Mouse (Mus musculus) liver, embryonic 16.5 days (tissue): Measurements from ENCODE around the gene Vps51. TPM values are rescaled to one million over a fixed set of nuclear protein-coding genes. Genes with fewer than 3 reads are reported as not detected.

ENCODE experiments used
- ATAC-seq: fragments of 200-750 bp; cut with Nextera tagmentation; 2 replicates; pipeline ENCODE4 v1.8.0; 2017; ENCODE audit warnings: low read depth, mild to moderate bottlenecking, moderate number of reproducible peaks, moderate library complexity
- H3K27ac ChIP-seq: fragments of 300-500 bp; sonication (generic); 2 replicates; pipeline ENCODE4 v1.5.1; 2014; ENCODE audit warnings: mild to moderate bottlenecking, low read length
- H3K27me3 ChIP-seq: fragments of 300-500 bp; sonication (generic); 2 replicates; pipeline ENCODE4 v1.6.1; 2014; ENCODE audit warnings: low read depth, low read length, mixed read lengths; ENCODE audit not compliant: control insufficient read depth, insufficient read depth
- H3K36me3 ChIP-seq: fragments of 300-500 bp; sonication (generic); 2 replicates; pipeline ENCODE4 v1.6.1; 2014; ENCODE audit warnings: mild to moderate bottlenecking; ENCODE audit not compliant: control insufficient read depth, insufficient read depth
- H3K4me1 ChIP-seq: fragments of 300-500 bp; sonication (generic); 2 replicates; pipeline ENCODE4 v1.6.1; 2014; ENCODE audit warnings: low read depth, low read length, mixed read lengths; ENCODE audit not compliant: control insufficient read depth
- H3K4me2 ChIP-seq: fragments of 300-500 bp; sonication (generic); 2 replicates; pipeline ENCODE4 v1.6.1; 2014; ENCODE audit warnings: low read depth, low read length, mixed read lengths
- H3K4me3 ChIP-seq: fragments of 300-500 bp; sonication (generic); 2 replicates; pipeline ENCODE4 v1.5.1; 2014; ENCODE audit warnings: low read depth, mild to moderate bottlenecking, low read length
- H3K9ac ChIP-seq: fragments of 300-500 bp; sonication (generic); 2 replicates; pipeline ENCODE4 v1.6.1; 2014; ENCODE audit warnings: low read depth, low read length
- H3K9me3 ChIP-seq: fragments of 300-500 bp; sonication (generic); replicated peaks from 2 replicates; pipeline ENCODE4 v1.6.1; 2016; ENCODE audit warnings: low read length; ENCODE audit not compliant: control insufficient read depth
- WGBS: fragments of 180-500 bp; shearing (Covaris S2); extraction: QIAGEN DNeasy Blood & Tissue Kit; methylation state at CpG from one replicate; pipeline ENCODE4 v1.1.7; 2014; ENCODE audit not compliant: insufficient replicate concordance; 5-methylcytosine and 5-hydroxymethylcytosine counted together
- polyA plus RNA-seq: library from polyadenylated mRNA; unstranded; fragments of >200 nt; fragmentation: Nextera tagmentation; extraction: Ambion mirVana; gene quantifications from 2 replicates; pipeline ENCODE4 v1.2.1, GENCODE M21; 2015

Vps51 gene
- polyA plus RNA-seq, 1 experiment from 2014 or later: 28.9 TPM

- Histone ChIP-seq H3K9me3 (no peaks in the 10 kb centered on the region), H3K27me3 (no peaks in the 10 kb centered on the region), H3K4me1 (peaks cover 22% of the 10 kb centered on the region), H3K36me3 (peaks cover 3% of the 10 kb centered on the region), H3K27ac (no peak overlapping the region), H3K9ac (no peak overlapping the region), H3K4me2 (no peak overlapping the region), H3K4me3 (no peak overlapping the region)
- 76% methylated on average over 4 of the region's 4 CpGs for WGBS
- no peak for ATAC-seq
These were observed 8.1 kb downstream of the Vps51 start for GRCm38 (mm10) chr19:6068951-6069350.

GRCm38 (mm10) chr19:6067724-6068415 lies 9.2 kb downstream of the Vps51 start, which contains the start of gene Tm7sf2:
TSS of gene Tm7sf2 (minus strand) at chr19:6068373.
- peak within 1 kb of the TSS; percentile 75 for H3K9ac ChIP-seq
- H3K4me1 ChIP-seq: peaks cover 23% of the 10 kb centered on the region
- peak within 1 kb of the TSS; percentile 94 for H3K4me2 ChIP-seq
- no peaks in the 10 kb centered on the region for H3K27me3 ChIP-seq
- WGBS: 14% methylated on average over 33 of the region's 33 CpGs
- peak within 1 kb of the TSS; percentile 66 for H3K4me3 ChIP-seq
- peak; percentile 94 for ATAC-seq
- H3K9me3 ChIP-seq: no peaks in the 10 kb centered on the region
- peak within 1 kb of the TSS; percentile 70 for H3K27ac ChIP-seq
- H3K36me3 ChIP-seq: no peaks in the 10 kb centered on the region; the same call in 1 of the 2 replicates

GRCm38 (mm10) chr19:6067011-6067723 lies 9.9 kb downstream of the Vps51 start:
- Histone ChIP-seq H3K4me3 (peak overlapping the region; percentile 66), H3K9ac (peak overlapping the region; percentile 75), H3K36me3 (no peaks in the 10 kb centered on the region; the same call in 1 of the 2 replicates), H3K27ac (peak overlapping the region; percentile 70), H3K27me3 (no peaks in the 10 kb centered on the region), H3K4me1 (peaks cover 30% of the 10 kb centered on the region), H3K9me3 (no peaks in the 10 kb centered on the region), H3K4me2 (peak overlapping the region; percentile 94)
- ATAC-seq: peak; percentile 64
- under 1% methylated on average over 30 of the region's 30 CpGs for WGBS

GRCm38 (mm10) chr19:6066571-6066970 lies 10.5 kb downstream of the Vps51 start:
- Histone ChIP-seq H3K27me3 (no peaks in the 10 kb centered on the region), H3K9me3 (no peaks in the 10 kb centered on the region), H3K27ac (no peak overlapping the region; the same call in 1 of the 2 replicates), H3K4me1 (peaks cover 35% of the 10 kb centered on the region), H3K36me3 (no peaks in the 10 kb centered on the region; the same call in 1 of the 2 replicates), H3K4me2 (peak overlapping the region; percentile 94), H3K9ac (peak overlapping the region; percentile 75), H3K4me3 (peak overlapping the region; percentile 66)
- 43% methylated on average over 5 of the region's 5 CpGs for WGBS
- ATAC-seq: no peak

GRCm38 (mm10) chr19:6063081-6063480 lies 13.9 kb downstream of the Vps51 start:
- H3K27me3 ChIP-seq: no peaks in the 10 kb centered on the region
- WGBS: 84% methylated on average over 6 of the region's 6 CpGs
- ATAC-seq: no peak
- peak overlapping the region; percentile 97; the same call in 1 of the 2 replicates for H3K27ac ChIP-seq
- no peaks in the 10 kb centered on the region for H3K9me3 ChIP-seq
- H3K4me1 ChIP-seq: peaks cover 43% of the 10 kb centered on the region
- H3K9ac ChIP-seq: no peak overlapping the region
- H3K4me2 ChIP-seq: 0 out of 2 replicates have a peak overlapping the region, but pooled peaks have one; percentile 99
- H3K4me3 ChIP-seq: no peak overlapping the region
- H3K36me3 ChIP-seq: peaks cover 11% of the 10 kb centered on the region

GRCm38 (mm10) chr19:6062418-6062817 lies 14.6 kb downstream of the Vps51 start:
- no peaks in the 10 kb centered on the region for H3K9me3 ChIP-seq
- H3K9ac ChIP-seq: peak overlapping the region; percentile 79
- H3K27me3 ChIP-seq: no peaks in the 10 kb centered on the region
- WGBS: 42% methylated on average over 5 of the region's 5 CpGs
- H3K4me2 ChIP-seq: peak overlapping the region; percentile 99
- H3K27ac ChIP-seq: peak overlapping the region; percentile 97
- H3K4me1 ChIP-seq: peaks cover 38% of the 10 kb centered on the region
- H3K36me3 ChIP-seq: peaks cover 11% of the 10 kb centered on the region
- H3K4me3 ChIP-seq: peak overlapping the region; percentile 79
- ATAC-seq: peak; percentile 11; the same call in 1 of the 2 replicates

- Histone ChIP-seq H3K36me3 (peaks cover 11% of the 10 kb centered on the region), H3K4me1 (peaks cover 35% of the 10 kb centered on the region), H3K4me3 (peak overlapping the region; percentile 79), H3K4me2 (peak overlapping the region; percentile 99), H3K27ac (peak overlapping the region; percentile 97), H3K9me3 (no peaks in the 10 kb centered on the region), H3K9ac (peak overlapping the region; percentile 79), H3K27me3 (no peaks in the 10 kb centered on the region)
- ATAC-seq: peak; percentile 6; the same call in 1 of the 2 replicates
- under 1% methylated on average over 44 of the region's 44 CpGs for WGBS
These were observed 15.3 kb downstream of the Vps51 start for GRCm38 (mm10) chr19:6061641-6062302.

GRCm38 (mm10) chr19:6061021-6061533 lies 16.0 kb downstream of the Vps51 start, which contains the start of gene Znhit2:
TSS of gene Znhit2 (plus strand) at chr19:6061192.
- peaks cover 35% of the 10 kb centered on the region for H3K4me1 ChIP-seq
- peaks cover 11% of the 10 kb centered on the region for H3K36me3 ChIP-seq
- peak within 1 kb of the TSS; percentile 99 for H3K4me2 ChIP-seq
- peak within 1 kb of the TSS; percentile 97 for H3K27ac ChIP-seq
- no peaks in the 10 kb centered on the region for H3K9me3 ChIP-seq
- peak; percentile 72 for ATAC-seq
- under 1% methylated on average over 58 of the region's 58 CpGs for WGBS
- peak within 1 kb of the TSS; percentile 79 for H3K4me3 ChIP-seq
- no peaks in the 10 kb centered on the region for H3K27me3 ChIP-seq
- H3K9ac ChIP-seq: peak within 1 kb of the TSS; percentile 79
